Mouse (Mus musculus): ENCODE measurements around the gene Nol4l. TPM values are rescaled to one million over a fixed set of nuclear protein-coding genes. Genes with fewer than 3 reads are reported as not detected.

Nol4l gene
- polyA plus RNA-seq, 1 experiment from 2014 or later, result 10.3 TPM

DNA sequence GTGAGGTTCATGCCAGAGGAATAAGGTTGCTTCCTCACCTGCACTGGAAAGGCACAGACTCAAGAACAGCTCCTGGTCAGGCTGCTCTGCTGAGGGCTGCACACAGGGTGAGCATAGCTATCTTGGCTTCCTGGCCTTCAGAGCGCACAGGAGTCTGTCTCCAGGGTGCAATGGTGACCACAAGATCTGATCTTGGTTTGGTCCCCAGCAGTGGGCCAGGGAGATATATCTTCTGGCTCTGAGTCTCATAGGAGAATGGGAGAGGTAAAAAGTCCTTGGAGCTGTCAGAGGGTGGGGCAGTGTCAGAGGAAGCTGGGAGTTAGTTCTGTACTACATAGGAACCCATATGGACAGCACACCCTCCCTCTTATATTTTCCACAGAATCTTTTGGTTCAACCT, 50.3 kb downstream of the Nol4l start:
- Histone ChIP-seq H3K9me3 (replicated peaks) (no peaks in the 10 kb centered on the region), H3K4me2 (replicated peaks) (no peak overlapping the region), H3K27ac (replicated peaks) (no peak overlapping the region), H3K4me1 (peaks cover 45% of the 10 kb centered on the region), H3K36me3 (no peaks in the 10 kb centered on the region), H3K9ac (no peak overlapping the region), H3K27me3 (0 out of 2 replicates have a peak, but pooled peaks cover 5% of the 10 kb centered on the region), H3K4me3 (replicated peaks) (no peak overlapping the region)
- ATAC-seq (ENCODE audit: insufficient number of reproducible peaks, low FRiP score, low TSS enrichment, low read depth), result no peak
- WGBS, result 97% methylated on average over 1 of the region's 1 CpGs

- Histone ChIP-seq H3K4me2 (replicated peaks) (no peak overlapping the region), H3K27ac (replicated peaks) (no peak overlapping the region), H3K27me3 (no peaks in the 10 kb centered on the region), H3K36me3 (no peaks in the 10 kb centered on the region), H3K4me3 (replicated peaks) (no peak overlapping the region), H3K9me3 (replicated peaks) (no peaks in the 10 kb centered on the region), H3K9ac (no peak overlapping the region), H3K4me1 (peaks cover 37% of the 10 kb centered on the region)
- ATAC-seq (ENCODE audit: insufficient number of reproducible peaks, low FRiP score, low TSS enrichment, low read depth), result peak; percentile 45; the same call in 1 of the 2 replicates
- 0% methylated on average over 4 of the region's 4 CpGs for WGBS
These were observed 51.2 kb downstream of the Nol4l start for GRCm38 (mm10) chr2:153478583-153478982.

- H3K4me3 ChIP-seq (replicated peaks), result no peak overlapping the region
- H3K9me3 ChIP-seq (replicated peaks), result no peaks in the 10 kb centered on the region
- WGBS, result 22% methylated on average over 4 of the region's 4 CpGs
- H3K36me3 ChIP-seq, result no peaks in the 10 kb centered on the region
- peak overlapping the region; percentile 41 for H3K27ac ChIP-seq (replicated peaks)
- no peaks in the 10 kb centered on the region for H3K27me3 ChIP-seq
- H3K9ac ChIP-seq, result no peak overlapping the region
- H3K4me2 ChIP-seq (replicated peaks), result no peak overlapping the region
- H3K4me1 ChIP-seq, result peaks cover 25% of the 10 kb centered on the region
- no peak for ATAC-seq (ENCODE audit: insufficient number of reproducible peaks, low FRiP score, low TSS enrichment, low read depth)
These were observed 54.4 kb downstream of the Nol4l start for GRCm38 (mm10) chr2:153475114-153476112.

DNA sequence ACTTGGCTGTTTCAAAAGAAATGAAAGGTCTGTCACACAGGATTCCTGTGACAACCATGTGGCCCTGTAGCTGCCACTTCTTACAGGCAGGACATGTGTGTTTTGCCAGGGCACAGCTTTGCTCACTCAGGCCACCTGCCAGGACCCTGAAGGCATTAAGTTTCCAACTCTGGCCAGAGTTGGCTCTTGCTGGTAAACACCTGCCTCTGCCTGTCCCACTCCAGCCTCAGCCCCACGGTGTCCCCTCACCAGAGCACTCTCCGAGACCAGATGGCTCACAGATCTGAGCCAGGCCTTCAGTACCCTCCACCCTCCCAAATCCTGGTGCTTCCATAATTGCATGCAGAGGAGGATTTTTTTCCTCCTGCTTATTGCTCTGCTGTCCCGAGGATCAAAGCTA, 58.8 kb downstream of the Nol4l start:
- H3K27ac ChIP-seq (replicated peaks), result no peak overlapping the region
- H3K27me3 ChIP-seq, result no peaks in the 10 kb centered on the region
- H3K9me3 ChIP-seq (replicated peaks), result no peaks in the 10 kb centered on the region
- no peak overlapping the region for H3K9ac ChIP-seq
- no peak overlapping the region for H3K4me2 ChIP-seq (replicated peaks)
- 0 out of 2 replicates have a peak, but pooled peaks have one; percentile 41 for ATAC-seq (ENCODE audit: insufficient number of reproducible peaks, low FRiP score, low TSS enrichment, low read depth)
- H3K4me1 ChIP-seq, result peaks cover 28% of the 10 kb centered on the region
- 21% methylated on average over 3 of the region's 3 CpGs for WGBS
- H3K36me3 ChIP-seq, result no peaks in the 10 kb centered on the region
- H3K4me3 ChIP-seq (replicated peaks), result no peak overlapping the region

GRCm38 (mm10) chr2:153469764-153470163, 60.0 kb downstream of the Nol4l start:
- no peak overlapping the region for H3K27ac ChIP-seq (replicated peaks)
- WGBS, result 43% methylated on average over 4 of the region's 4 CpGs

DNA sequence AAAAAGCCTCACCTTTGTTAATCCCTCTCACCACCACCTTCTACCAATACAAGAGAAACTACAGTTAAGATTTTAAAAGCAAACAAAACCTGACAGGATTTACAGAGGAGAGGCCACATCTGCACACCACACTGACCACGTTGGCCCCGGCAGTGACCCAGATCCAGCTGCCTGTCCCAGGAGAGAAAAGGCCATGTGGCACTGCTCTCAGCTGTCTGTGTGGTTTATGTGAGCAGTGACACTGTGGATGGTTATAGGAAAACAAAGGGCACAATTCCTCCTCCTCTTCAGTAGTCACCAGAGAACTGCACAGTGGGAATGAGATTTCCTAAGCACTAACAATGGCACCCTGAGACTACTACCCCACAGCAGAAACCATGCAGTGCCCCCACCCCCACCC, 60.5 kb downstream of the Nol4l start:
- Histone ChIP-seq H3K9ac (no peak overlapping the region), H3K4me2 (replicated peaks) (no peak overlapping the region), H3K27me3 (no peaks in the 10 kb centered on the region), H3K9me3 (replicated peaks) (no peaks in the 10 kb centered on the region), H3K27ac (replicated peaks) (no peak overlapping the region), H3K4me1 (peaks cover 13% of the 10 kb centered on the region), H3K36me3 (no peaks in the 10 kb centered on the region), H3K4me3 (replicated peaks) (no peak overlapping the region)
- no peak for ATAC-seq (ENCODE audit: insufficient number of reproducible peaks, low FRiP score, low TSS enrichment, low read depth)
- 34% methylated on average over 2 of the region's 2 CpGs for WGBS

More at GRCm38 (mm10) chr2:153469764-153470163, 60.0 kb downstream of the Nol4l start:
- Histone ChIP-seq H3K27me3 (no peaks in the 10 kb centered on the region), H3K36me3 (no peaks in the 10 kb centered on the region), H3K4me3 (replicated peaks) (no peak overlapping the region), H3K9ac (no peak overlapping the region), H3K9me3 (replicated peaks) (no peaks in the 10 kb centered on the region), H3K4me2 (replicated peaks) (no peak overlapping the region), H3K4me1 (peaks cover 16% of the 10 kb centered on the region)
- ATAC-seq (ENCODE audit: insufficient number of reproducible peaks, low FRiP score, low TSS enrichment, low read depth), result no peak

GRCm38 (mm10) chr2:153467372-153467771, 62.4 kb downstream of the Nol4l start:
- no peak for ATAC-seq (ENCODE audit: insufficient number of reproducible peaks, low FRiP score, low TSS enrichment, low read depth)
- WGBS, result 73% methylated on average over 1 of the region's 1 CpGs

GRCm38 (mm10) chr2:153463257-153463656, 66.5 kb downstream of the Nol4l start:
- no peaks in the 10 kb centered on the region for H3K9me3 ChIP-seq (replicated peaks)
- H3K4me3 ChIP-seq (replicated peaks), result no peak overlapping the region
- no peak overlapping the region for H3K27ac ChIP-seq (replicated peaks)
- WGBS, result 79% methylated on average over 3 of the region's 3 CpGs
- H3K27me3 ChIP-seq, result no peaks in the 10 kb centered on the region
- H3K4me2 ChIP-seq (replicated peaks), result no peak overlapping the region
- ATAC-seq (ENCODE audit: insufficient number of reproducible peaks, low FRiP score, low TSS enrichment, low read depth), result no peak
- H3K4me1 ChIP-seq, result peaks cover 2% of the 10 kb centered on the region
- H3K9ac ChIP-seq, result no peak overlapping the region
- no peaks in the 10 kb centered on the region for H3K36me3 ChIP-seq

More at GRCm38 (mm10) chr2:153467372-153467771, 62.4 kb downstream of the Nol4l start:
- no peak overlapping the region for H3K4me3 ChIP-seq (replicated peaks)
- no peak overlapping the region for H3K27ac ChIP-seq (replicated peaks)
- H3K27me3 ChIP-seq, result no peaks in the 10 kb centered on the region
- no peaks in the 10 kb centered on the region for H3K9me3 ChIP-seq (replicated peaks)
- H3K4me2 ChIP-seq (replicated peaks), result no peak overlapping the region
- no peaks in the 10 kb centered on the region for H3K36me3 ChIP-seq
- peaks cover 13% of the 10 kb centered on the region for H3K4me1 ChIP-seq
- no peak overlapping the region for H3K9ac ChIP-seq

- H3K9ac ChIP-seq, result no peak overlapping the region
- H3K4me1 ChIP-seq, result peaks cover 10% of the 10 kb centered on the region
- ATAC-seq (ENCODE audit: insufficient number of reproducible peaks, low FRiP score, low TSS enrichment, low read depth), result peak; percentile 35; the same call in 1 of the 2 replicates
- no peak overlapping the region for H3K4me2 ChIP-seq (replicated peaks)
- peak overlapping the region; percentile 17; the same call in 1 of the 2 replicates for H3K27ac ChIP-seq (replicated peaks)
- no peaks in the 10 kb centered on the region for H3K36me3 ChIP-seq
- 31% methylated on average over 3 of the region's 3 CpGs for WGBS
- H3K9me3 ChIP-seq (replicated peaks), result no peaks in the 10 kb centered on the region
- H3K27me3 ChIP-seq, result no peaks in the 10 kb centered on the region
- no peak overlapping the region for H3K4me3 ChIP-seq (replicated peaks)
These were observed 71.7 kb downstream of the Nol4l start for GRCm38 (mm10) chr2:153458022-153458441.

DNA sequence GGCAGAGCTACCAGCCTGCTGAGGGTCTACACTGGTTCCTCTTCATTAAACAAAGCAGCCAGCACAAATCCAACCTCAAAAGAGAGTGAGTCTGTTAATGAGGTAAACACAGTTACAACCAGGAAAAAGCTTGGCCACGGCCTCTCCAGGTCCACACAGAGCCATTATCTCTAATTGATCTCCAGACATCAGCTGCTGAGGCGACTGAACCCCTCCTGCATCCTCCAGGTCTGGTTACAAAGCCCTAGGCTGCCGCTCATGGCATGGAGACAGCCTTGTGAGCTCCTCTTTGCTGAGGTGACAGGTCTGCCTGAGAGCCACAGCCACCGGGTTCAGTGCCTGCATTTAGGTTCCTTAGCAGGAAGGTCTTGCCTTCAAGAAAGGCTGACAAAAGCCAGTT, 72.3 kb downstream of the Nol4l start:
- Histone ChIP-seq H3K27ac (replicated peaks) (peak overlapping the region; percentile 17; the same call in 1 of the 2 replicates), H3K9me3 (replicated peaks) (no peaks in the 10 kb centered on the region), H3K27me3 (no peaks in the 10 kb centered on the region), H3K4me3 (replicated peaks) (no peak overlapping the region), H3K4me2 (replicated peaks) (no peak overlapping the region), H3K4me1 (peaks cover 10% of the 10 kb centered on the region), H3K36me3 (no peaks in the 10 kb centered on the region), H3K9ac (no peak overlapping the region)
- WGBS, result 25% methylated on average over 4 of the region's 4 CpGs
- ATAC-seq (ENCODE audit: insufficient number of reproducible peaks, low FRiP score, low TSS enrichment, low read depth), result no peak

DNA sequence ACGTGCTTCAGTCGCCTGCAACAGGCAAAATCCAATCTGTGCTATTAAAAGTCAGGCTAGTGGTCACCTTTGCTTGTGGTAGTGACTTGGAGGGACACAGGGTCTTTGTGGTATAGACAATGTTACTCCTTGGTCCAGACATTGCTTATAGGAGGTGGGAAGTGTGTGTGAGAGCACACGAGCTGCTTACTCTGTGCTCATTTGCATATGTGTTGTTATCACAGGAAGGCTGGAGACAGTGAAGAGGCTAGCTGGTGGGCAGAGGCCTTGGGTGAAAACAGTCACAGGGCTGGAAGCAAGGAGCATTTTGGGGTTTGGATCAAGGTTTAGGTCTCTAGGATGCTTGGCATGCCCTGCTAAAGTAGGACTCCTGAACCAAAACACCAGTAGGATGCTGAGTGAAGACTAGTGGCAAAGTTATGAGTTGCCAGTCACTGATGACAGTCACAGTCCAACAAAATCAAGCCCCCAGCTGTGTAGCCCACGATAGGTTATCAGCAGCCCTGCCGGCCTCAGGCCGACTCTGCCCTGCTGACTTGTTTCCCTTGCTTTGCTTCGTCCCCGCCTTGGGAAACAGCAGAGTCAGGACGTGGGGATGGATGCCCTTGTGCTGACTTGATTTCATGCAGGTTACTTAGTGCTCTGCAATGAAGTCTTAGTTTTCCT, 74.8 kb downstream of the Nol4l start:
- Histone ChIP-seq H3K27ac (replicated peaks) (no peak overlapping the region), H3K9me3 (replicated peaks) (no peaks in the 10 kb centered on the region), H3K36me3 (no peaks in the 10 kb centered on the region), H3K9ac (no peak overlapping the region), H3K4me1 (peaks cover 10% of the 10 kb centered on the region), H3K27me3 (no peaks in the 10 kb centered on the region), H3K4me2 (replicated peaks) (no peak overlapping the region), H3K4me3 (replicated peaks) (no peak overlapping the region)
- no peak for ATAC-seq (ENCODE audit: insufficient number of reproducible peaks, low FRiP score, low TSS enrichment, low read depth)
- WGBS, result 55% methylated on average over 9 of the region's 9 CpGs
